Mouse (Mus musculus) frontal cortex, postnatal 14 days (tissue): ENCODE measurements around the gene Kdr.

Experiments
- DNase-seq, 2 experiments: peaks; one replicate each; pipeline ENCODE4 v3.0.0; 2022; ENCODE audit warnings: low spot score in 2 of 2

The Kdr gene

GRCm38 (mm10) chr5:75978374-75979100, at the start of gene Kdr:
TSS of gene Kdr (minus strand) at chr5:75978458.
- peak in 1 of 2 experiments; percentile 10 for DNase-seq

- no peak for DNase-seq
Measured at GRCm38 (mm10) chr5:76026805-76027204, 48.5 kb upstream of the Kdr start.

- no peak for DNase-seq
Measured at GRCm38 (mm10) chr5:76025996-76026665, 47.9 kb upstream of the Kdr start.

GRCm38 (mm10) chr5:76023011-76023773, 44.9 kb upstream of the Kdr start:
- no peak for DNase-seq

- no peak for DNase-seq
Measured at GRCm38 (mm10) chr5:76022436-76022835, 44.2 kb upstream of the Kdr start.

GRCm38 (mm10) chr5:76018321-76018720, 40.1 kb upstream of the Kdr start:
- DNase-seq: no peak

GRCm38 (mm10) chr5:76016086-76016485, 37.8 kb upstream of the Kdr start:
- no peak for DNase-seq

GRCm38 (mm10) chr5:76013881-76014431, 35.7 kb upstream of the Kdr start:
- DNase-seq: no peak

- DNase-seq: no peak
Measured at GRCm38 (mm10) chr5:76006403-76006802, 28.1 kb upstream of the Kdr start.

GRCm38 (mm10) chr5:75990212-75990611, 12.0 kb upstream of the Kdr start:
- DNase-seq: no peak

- DNase-seq: no peak
Measured at GRCm38 (mm10) chr5:75987530-75987929, 9.3 kb upstream of the Kdr start.

- DNase-seq: no peak
Measured at GRCm38 (mm10) chr5:75980521-75981311, 2.5 kb upstream of the Kdr start.

GRCm38 (mm10) chr5:75979108-75979507, 850 bp upstream of the Kdr start:
- DNase-seq: no peak

GRCm38 (mm10) chr5:75977441-75978373, 551 bp downstream of the Kdr start:
- DNase-seq: peak in 1 of 2 experiments; percentile 13

- no peak for DNase-seq
Measured at GRCm38 (mm10) chr5:75976696-75977095, 1.6 kb downstream of the Kdr start.

- no peak for DNase-seq
Measured at GRCm38 (mm10) chr5:75975398-75975797, 2.9 kb downstream of the Kdr start.

GRCm38 (mm10) chr5:75974543-75975130, 3.6 kb downstream of the Kdr start:
- DNase-seq: no peak

- no peak for DNase-seq
Measured at GRCm38 (mm10) chr5:75969887-75970286, 8.4 kb downstream of the Kdr start.

GRCm38 (mm10) chr5:75962558-75962957, 15.7 kb downstream of the Kdr start:
- DNase-seq: no peak
